Mouse (Mus musculus): ENCODE measurements around the gene Mrm1. TPM values are rescaled to one million over a fixed set of nuclear protein-coding genes. Genes with fewer than 3 reads are reported as not detected.
A peak's percentile ranks its signal among the peaks of the same experiment; 100 is the strongest.

Gene Mrm1
- polyA plus RNA-seq, 1 experiment from 2014 or later = 9.4 TPM

DNA sequence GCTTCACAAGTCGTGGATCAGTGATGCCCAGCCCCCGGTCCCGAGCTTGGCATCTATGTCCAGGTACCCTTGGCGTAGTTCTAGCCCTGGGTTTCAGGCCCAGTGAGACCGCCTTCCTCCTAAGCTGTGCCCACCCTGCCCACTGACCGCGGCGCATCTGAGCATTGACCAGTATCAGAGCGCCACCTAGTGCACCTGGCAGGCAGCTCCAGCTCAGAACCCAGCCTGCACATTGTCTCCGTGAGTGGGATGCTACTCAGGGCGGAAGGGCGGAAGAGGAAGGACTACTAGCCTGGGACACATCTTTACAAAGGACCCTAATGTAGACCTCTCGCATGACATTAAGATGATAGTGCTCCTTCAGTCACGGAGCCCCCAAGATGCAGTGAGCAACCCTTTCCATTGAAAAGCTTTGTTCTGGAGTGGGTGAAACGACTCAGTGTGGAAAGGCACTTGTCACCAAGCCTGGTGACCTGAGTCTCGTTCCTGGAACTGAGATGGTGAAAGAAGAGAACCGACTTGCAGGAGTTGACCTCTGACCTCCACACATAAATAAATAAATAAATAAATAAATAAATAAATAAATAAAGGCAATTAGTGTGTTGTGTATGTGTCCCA is 24.7 kb downstream of the Mrm1 start:
- Histone ChIP-seq H3K36me3 (no peaks in the 10 kb centered on the region), H3K27me3 (ENCODE audit: low read depth, poor library complexity, severe bottlenecking) (peaks cover 27% of the 10 kb centered on the region), H3K4me3 (no peak overlapping the region), H3K27ac (peak overlapping the region; percentile 20; the same call in 1 of the 2 replicates), H3K9me3 (replicated peaks) (no peaks in the 10 kb centered on the region; the same call in 1 of the 2 replicates), H3K4me1 (peaks cover 28% of the 10 kb centered on the region)
- DNase-seq (ENCODE audit: low spot score) = peak; percentile 87
- 18% methylated on average over 17 of the region's 17 CpGs for WGBS

DNA sequence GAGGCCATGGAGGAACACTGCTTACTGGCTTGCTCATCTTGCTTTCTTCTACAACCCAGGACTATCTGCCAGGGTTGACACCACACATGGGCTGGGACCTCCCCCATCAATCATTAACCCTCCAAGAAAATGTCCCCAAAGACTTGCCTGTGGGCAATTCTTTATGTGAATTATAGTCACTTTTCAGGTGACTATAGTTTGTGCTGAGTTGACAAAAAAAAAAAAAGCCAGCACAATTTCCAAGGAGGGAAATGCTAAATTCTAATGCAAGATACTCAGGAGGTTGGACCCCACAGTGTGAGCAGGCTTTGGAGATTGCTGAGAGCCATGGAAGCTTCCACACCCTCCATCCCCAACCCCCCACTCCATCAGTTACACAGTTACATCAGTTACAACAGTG is 25.8 kb downstream of the Mrm1 start:
- no peaks in the 10 kb centered on the region; the same call in 1 of the 2 replicates for H3K9me3 ChIP-seq (replicated peaks)
- no peak overlapping the region for H3K27ac ChIP-seq
- H3K36me3 ChIP-seq = no peaks in the 10 kb centered on the region
- no peak overlapping the region for H3K4me3 ChIP-seq
- no peak for DNase-seq (ENCODE audit: low spot score)
- H3K4me1 ChIP-seq = peaks cover 29% of the 10 kb centered on the region
- peaks cover 30% of the 10 kb centered on the region for H3K27me3 ChIP-seq (ENCODE audit: low read depth, poor library complexity, severe bottlenecking)

DNA sequence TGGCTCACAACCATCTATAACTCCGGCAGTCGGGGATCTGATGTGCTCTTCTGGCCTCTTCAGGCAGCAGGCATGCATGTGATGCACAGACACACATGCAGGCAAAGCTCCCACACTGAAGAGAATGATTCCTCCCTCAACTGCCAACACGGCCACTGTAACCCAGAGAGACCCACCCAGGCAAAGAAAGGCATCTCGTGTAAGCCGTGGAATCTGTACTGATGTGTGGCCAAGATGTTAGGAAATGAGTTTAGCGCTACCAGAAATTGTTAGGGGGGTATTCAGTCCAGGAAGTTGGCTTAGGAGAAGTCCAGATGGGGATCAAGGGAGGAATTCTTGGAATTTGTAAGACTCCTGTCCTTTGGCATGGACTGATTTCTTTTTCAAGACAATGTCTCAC is 28.9 kb downstream of the Mrm1 start:
- WGBS = 76% methylated on average over 6 of the region's 6 CpGs
- Histone ChIP-seq H3K27ac (no peak overlapping the region), H3K4me1 (peaks cover 15% of the 10 kb centered on the region; the same call in 1 of the 2 replicates)

DNA sequence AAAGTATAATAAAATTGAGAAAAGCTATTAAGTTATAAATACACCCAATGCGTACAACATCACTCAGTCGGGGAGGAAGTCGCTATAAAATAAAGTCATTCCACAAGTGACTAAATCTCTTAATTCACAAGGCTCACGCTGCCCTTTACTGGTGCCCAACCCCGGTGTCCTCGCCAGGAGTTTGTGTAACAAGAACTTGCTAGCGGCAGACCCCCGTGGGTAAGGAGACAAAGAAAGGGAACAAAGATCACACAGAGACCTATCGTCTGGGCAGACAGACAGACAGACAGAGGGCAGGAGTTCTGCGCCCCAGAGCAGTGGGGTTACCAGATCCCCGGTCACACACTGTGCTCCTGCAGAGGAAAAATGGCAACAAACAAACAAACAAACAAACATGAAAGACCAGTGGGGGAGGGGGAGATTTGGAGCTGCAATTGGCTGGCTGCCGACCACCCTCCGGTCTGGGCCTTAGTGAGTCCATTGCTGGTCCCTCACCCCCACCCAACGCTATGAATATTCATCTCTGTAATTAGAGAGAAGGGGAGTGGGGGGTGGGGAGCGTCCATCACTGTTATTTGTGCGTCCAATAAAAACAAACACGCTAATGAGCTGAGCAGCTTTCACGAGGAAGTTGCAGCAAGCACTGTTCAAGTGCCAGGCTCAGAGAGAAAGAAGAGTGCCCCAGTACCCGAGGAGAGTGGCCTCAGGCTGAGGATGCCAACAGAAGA is 39.0 kb downstream of the Mrm1 start:
- peak overlapping the region; percentile 36 for H3K4me3 ChIP-seq
- H3K27ac ChIP-seq = peak overlapping the region; percentile 76
- DNase-seq (ENCODE audit: low spot score) = peak; percentile 48
- no peaks in the 10 kb centered on the region for H3K9me3 ChIP-seq (replicated peaks)
- H3K4me1 ChIP-seq = peaks cover 48% of the 10 kb centered on the region
- H3K27me3 ChIP-seq (ENCODE audit: low read depth, poor library complexity, severe bottlenecking) = peaks cover 64% of the 10 kb centered on the region
- H3K36me3 ChIP-seq = no peaks in the 10 kb centered on the region
- 2% methylated on average over 19 of the region's 19 CpGs for WGBS

More for the DNA sequence above, 28.9 kb downstream of the Mrm1 start:
- Histone ChIP-seq H3K36me3 (no peaks in the 10 kb centered on the region), H3K27me3 (ENCODE audit: low read depth, poor library complexity, severe bottlenecking) (peaks cover 18% of the 10 kb centered on the region; the same call in 1 of the 2 replicates), H3K9me3 (replicated peaks) (no peaks in the 10 kb centered on the region; the same call in 1 of the 2 replicates), H3K4me3 (no peak overlapping the region)
- DNase-seq (ENCODE audit: low spot score) = no peak

DNA sequence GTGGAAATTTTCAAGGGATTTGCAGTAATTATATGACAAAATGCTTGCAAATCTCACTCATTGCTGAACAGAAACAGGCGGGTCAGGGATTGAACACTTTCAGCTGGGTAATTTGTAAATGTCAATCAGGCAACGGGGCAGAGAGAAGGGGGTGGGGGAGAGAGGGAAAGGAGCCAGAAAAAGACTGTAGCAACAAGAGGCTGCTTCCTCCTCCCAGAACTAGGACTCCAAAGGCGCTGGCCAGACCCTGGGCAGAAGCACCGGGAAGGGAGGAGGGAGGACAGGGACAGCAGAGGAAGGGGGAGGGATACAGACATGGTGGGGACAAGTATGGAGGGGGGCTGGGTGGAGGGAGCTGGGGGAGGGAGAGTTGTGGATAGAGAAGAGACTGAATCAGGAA is 43.8 kb downstream of the Mrm1 start:
- peaks cover 61% of the 10 kb centered on the region for H3K27me3 ChIP-seq (ENCODE audit: low read depth, poor library complexity, severe bottlenecking)
- H3K9me3 ChIP-seq (replicated peaks) = no peaks in the 10 kb centered on the region
- no peak overlapping the region; the same call in 1 of the 2 replicates for H3K27ac ChIP-seq
- H3K4me3 ChIP-seq = no peak overlapping the region
- H3K36me3 ChIP-seq = no peaks in the 10 kb centered on the region
- 4% methylated on average over 4 of the region's 4 CpGs for WGBS
- peaks cover 35% of the 10 kb centered on the region for H3K4me1 ChIP-seq
- DNase-seq (ENCODE audit: low spot score) = no peak

DNA sequence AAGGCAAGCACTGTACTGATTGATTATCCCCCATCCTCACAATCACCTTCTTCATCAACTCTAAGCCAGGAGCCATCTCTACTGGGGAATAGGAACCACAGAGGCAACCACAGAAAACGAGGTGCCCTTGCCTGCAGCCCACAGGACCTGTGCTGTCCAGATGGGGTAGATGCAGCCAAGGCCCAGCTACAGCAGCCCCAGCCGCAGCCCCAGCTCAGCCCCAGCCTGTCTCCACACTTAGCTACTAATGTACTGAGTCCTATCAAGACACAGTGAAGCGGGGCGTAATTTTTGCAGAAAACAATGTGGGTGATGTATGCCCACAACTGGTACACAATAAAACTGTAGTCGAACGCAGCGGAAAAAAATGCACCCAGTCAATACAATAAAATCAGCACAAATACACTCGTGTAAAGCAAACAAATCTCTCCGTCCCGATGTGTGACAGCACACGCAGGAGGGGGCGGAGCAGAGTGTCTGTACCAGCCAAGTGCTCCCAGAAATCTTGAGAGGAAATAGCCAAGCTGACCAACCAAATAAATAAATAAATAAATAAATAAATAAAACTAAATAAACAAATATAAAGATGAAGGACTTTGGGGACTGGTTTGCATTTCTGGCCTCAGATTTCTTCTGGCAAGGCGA is 44.3 kb downstream of the Mrm1 start:
- H3K9me3 ChIP-seq (replicated peaks) = no peaks in the 10 kb centered on the region
- H3K27me3 ChIP-seq (ENCODE audit: low read depth, poor library complexity, severe bottlenecking) = peaks cover 55% of the 10 kb centered on the region
- H3K4me3 ChIP-seq = no peak overlapping the region
- H3K27ac ChIP-seq = peak overlapping the region; percentile 7; the same call in 1 of the 2 replicates
- no peaks in the 10 kb centered on the region for H3K36me3 ChIP-seq
- peaks cover 30% of the 10 kb centered on the region for H3K4me1 ChIP-seq
- WGBS = 60% methylated on average over 13 of the region's 13 CpGs
- DNase-seq (ENCODE audit: low spot score) = no peak

DNA sequence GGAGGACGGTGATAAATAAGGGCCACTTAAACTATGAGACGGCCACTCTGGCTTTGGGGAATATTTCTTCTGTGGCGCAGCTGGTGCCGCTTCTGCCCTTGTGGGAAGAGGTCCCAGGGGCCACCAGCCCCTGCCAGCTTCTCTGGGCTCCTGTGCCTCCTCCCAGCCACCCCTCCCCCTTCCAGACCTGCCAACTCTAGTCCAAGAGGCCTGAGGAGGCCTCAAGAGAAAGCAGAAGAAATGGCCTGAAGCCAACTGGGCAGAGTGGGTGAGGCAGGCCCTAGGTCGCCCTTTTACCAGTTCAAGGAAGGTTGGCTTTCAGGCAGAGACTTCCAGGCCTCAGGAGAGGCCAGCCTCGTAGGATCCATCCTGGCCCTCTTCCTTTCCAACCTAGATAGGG is 51.4 kb downstream of the Mrm1 start:
- H3K9me3 ChIP-seq (replicated peaks) = no peaks in the 10 kb centered on the region
- no peak for DNase-seq (ENCODE audit: low spot score)
- H3K36me3 ChIP-seq = no peaks in the 10 kb centered on the region
- H3K27me3 ChIP-seq (ENCODE audit: low read depth, poor library complexity, severe bottlenecking) = peaks cover 62% of the 10 kb centered on the region
- peaks cover 36% of the 10 kb centered on the region for H3K4me1 ChIP-seq
- 70% methylated on average over 6 of the region's 6 CpGs for WGBS
- no peak overlapping the region for H3K27ac ChIP-seq
- no peak overlapping the region for H3K4me3 ChIP-seq

DNA sequence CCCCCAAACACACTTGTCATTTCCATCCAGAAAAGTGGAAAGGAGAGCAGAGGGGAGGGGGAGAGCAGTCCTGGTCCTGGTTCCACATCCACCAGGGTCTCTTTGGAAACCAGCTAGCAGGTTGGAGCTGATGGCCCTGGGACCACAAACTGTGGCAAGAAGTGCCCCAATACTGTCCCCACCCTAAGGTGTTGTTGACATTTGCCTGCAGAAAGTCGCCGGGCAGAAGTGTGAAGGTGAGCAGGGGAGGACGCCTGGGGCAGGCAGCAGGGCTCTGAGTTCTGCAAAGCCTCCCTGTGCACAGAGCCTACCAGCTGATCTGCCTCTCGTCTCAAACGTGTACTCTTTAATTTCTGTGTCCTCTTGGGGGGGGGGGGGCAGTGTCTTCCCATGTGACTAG is 54.2 kb downstream of the Mrm1 start:
- 10% methylated on average over 5 of the region's 5 CpGs for WGBS
- Histone ChIP-seq H3K4me1 (peaks cover 43% of the 10 kb centered on the region), H3K27me3 (ENCODE audit: low read depth, poor library complexity, severe bottlenecking) (peaks cover 80% of the 10 kb centered on the region), H3K9me3 (replicated peaks) (no peaks in the 10 kb centered on the region), H3K4me3 (peak overlapping the region; percentile 40; the same call in 1 of the 2 replicates), H3K27ac (peak overlapping the region; percentile 82; the same call in 1 of the 2 replicates), H3K36me3 (no peaks in the 10 kb centered on the region)
- no peak for DNase-seq (ENCODE audit: low spot score)

DNA sequence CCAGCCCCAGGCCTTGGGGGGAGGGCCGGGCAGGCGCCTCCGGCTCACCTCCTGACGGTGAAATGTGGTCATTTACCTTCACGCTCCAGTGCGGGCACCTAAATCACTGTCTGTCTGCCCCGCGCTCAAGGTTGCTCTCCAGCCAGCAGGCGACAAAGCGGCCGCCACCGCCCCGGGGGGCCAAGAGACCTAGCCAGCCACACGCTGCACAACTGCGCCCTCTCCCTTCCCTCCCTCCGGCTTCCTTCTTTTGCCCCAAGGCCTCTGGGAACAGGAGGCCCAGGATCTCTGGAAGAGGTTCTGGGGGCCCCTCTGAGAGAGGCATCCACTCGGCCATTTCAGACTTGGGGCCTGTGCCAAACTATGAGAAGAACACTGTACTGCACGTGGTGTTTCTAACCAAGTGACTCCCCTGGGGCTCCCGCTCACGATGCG is 54.8 kb downstream of the Mrm1 start:
- Histone ChIP-seq H3K4me1 (peaks cover 43% of the 10 kb centered on the region), H3K9me3 (replicated peaks) (no peaks in the 10 kb centered on the region), H3K36me3 (no peaks in the 10 kb centered on the region), H3K4me3 (peak overlapping the region; percentile 40), H3K27ac (peak overlapping the region; percentile 82), H3K27me3 (ENCODE audit: low read depth, poor library complexity, severe bottlenecking) (peaks cover 86% of the 10 kb centered on the region)
- peak; percentile 58 for DNase-seq (ENCODE audit: low spot score)
- WGBS = 2% methylated on average over 21 of the region's 21 CpGs

DNA sequence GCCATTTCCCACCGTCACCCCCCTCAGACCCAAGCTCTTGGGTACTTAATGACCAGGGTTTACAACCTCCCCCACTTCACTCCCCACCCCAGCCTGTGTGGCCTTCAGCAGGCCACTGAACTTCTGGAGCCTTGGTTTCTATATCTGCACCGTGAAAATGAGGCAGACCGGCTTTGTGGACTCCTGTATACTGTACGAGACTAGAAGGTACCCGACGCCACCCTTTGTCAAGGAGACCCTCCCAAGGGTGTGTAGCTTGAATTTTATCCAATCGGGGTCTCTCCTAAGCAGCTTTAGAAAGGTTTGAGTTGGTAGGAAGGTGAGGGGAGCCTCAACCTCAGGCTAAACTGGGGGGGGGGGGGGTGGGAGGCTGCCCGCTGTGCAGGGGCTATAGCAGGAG is 55.2 kb downstream of the Mrm1 start:
- 15% methylated on average over 8 of the region's 8 CpGs for WGBS
- peak overlapping the region; percentile 40 for H3K4me3 ChIP-seq
- H3K9me3 ChIP-seq (replicated peaks) = no peaks in the 10 kb centered on the region
- peak overlapping the region; percentile 82 for H3K27ac ChIP-seq
- peaks cover 90% of the 10 kb centered on the region for H3K27me3 ChIP-seq (ENCODE audit: low read depth, poor library complexity, severe bottlenecking)
- no peak for DNase-seq (ENCODE audit: low spot score)
- no peaks in the 10 kb centered on the region for H3K36me3 ChIP-seq
- H3K4me1 ChIP-seq = peaks cover 43% of the 10 kb centered on the region
